Mouse (Mus musculus) myocyte (in vitro differentiated cells): ENCODE measurements around the gene Iffo2. TPM values are rescaled to one million over a fixed set of nuclear protein-coding genes. Genes with fewer than 3 reads are reported as not detected.

Experiments used
- H3K27me3 ChIP-seq: one replicate; pipeline ENCODE4 v1.6.1; 2011; ENCODE audit not compliant: control insufficient read depth, insufficient read depth, insufficient read length
- H3K36me3 ChIP-seq: one replicate; pipeline ENCODE4 v1.6.1; 2011; ENCODE audit not compliant: control insufficient read depth, insufficient read depth
- H3K4me2 ChIP-seq: one replicate; pipeline ENCODE4 v1.6.1; 2011; ENCODE audit warnings: low read depth, control low read depth
- H3K4me3 ChIP-seq: one replicate; pipeline ENCODE4 v1.5.1; 2011; ENCODE audit warnings: mild to moderate bottlenecking, control low read depth, moderate library complexity
- H3K79me2 ChIP-seq: one replicate; pipeline ENCODE4 v1.6.1; 2011; ENCODE audit not compliant: control insufficient read depth, insufficient read depth
- H3ac ChIP-seq: one replicate; pipeline ENCODE4 v1.6.1; 2011; ENCODE audit not compliant: control insufficient read depth, insufficient read length
- CEBPB ChIP-seq: IDR thresholded peaks from 2 replicates; pipeline ENCODE4 v1.6.1; 2011; ENCODE audit warnings: mild to moderate bottlenecking, moderate library complexity; ENCODE audit not compliant: poor library complexity, insufficient read depth, severe bottlenecking
- E2F4 ChIP-seq: IDR thresholded peaks from one replicate; pipeline ENCODE4 v1.6.1; 2011; ENCODE audit warnings: mild to moderate bottlenecking, control low read depth, moderate library complexity; ENCODE audit not compliant: insufficient read depth
- MAX ChIP-seq: IDR thresholded peaks from one replicate; pipeline ENCODE4 v1.6.1; 2011; ENCODE audit warnings: low read depth, mild to moderate bottlenecking, control low read depth
- MYOD1 ChIP-seq, 3 experiments: IDR thresholded peaks; one replicate each; pipeline ENCODE4 v1.6.1; 2011; ENCODE audit warnings: control low read depth in 2 of 3, low read depth in 2 of 3, mild to moderate bottlenecking in 2 of 3, moderate library complexity in 1 of 3; ENCODE audit not compliant: insufficient read length in 2 of 3, control insufficient read depth in 1 of 3
- MYOG ChIP-seq, 3 experiments: IDR thresholded peaks; one replicate each; pipeline ENCODE4 v1.6.1; 2011; ENCODE audit warnings: control low read depth in 2 of 3, low read depth in 2 of 3, mild to moderate bottlenecking in 2 of 3; ENCODE audit not compliant: insufficient read length in 2 of 3, control insufficient read depth in 1 of 3, insufficient read depth in 1 of 3
- POLR2A ChIP-seq: IDR thresholded peaks from one replicate; pipeline ENCODE4 v1.6.1; 2011; ENCODE audit warnings: low read depth, mild to moderate bottlenecking, control low read depth, moderate library complexity; ENCODE audit not compliant: insufficient read length
- POLR2AphosphoS2 ChIP-seq: IDR thresholded peaks from one replicate; pipeline ENCODE4 v1.6.1; 2011; ENCODE audit warnings: low read depth, control low read depth; ENCODE audit not compliant: insufficient read length
- REST ChIP-seq: IDR thresholded peaks from one replicate; pipeline ENCODE4 v1.6.1; 2011; ENCODE audit warnings: mild to moderate bottlenecking, control low read depth, moderate library complexity; ENCODE audit not compliant: insufficient read depth, insufficient read length
- SRF ChIP-seq: IDR thresholded peaks from one replicate; pipeline ENCODE4 v1.6.1; 2011; ENCODE audit warnings: low read depth; ENCODE audit not compliant: control insufficient read depth, insufficient read length
- TCF12 ChIP-seq: IDR thresholded peaks from one replicate; pipeline ENCODE4 v1.6.1; 2011; ENCODE audit warnings: mild to moderate bottlenecking, control low read depth; ENCODE audit not compliant: poor library complexity, insufficient read depth, severe bottlenecking
- TCF3 ChIP-seq: IDR thresholded peaks from one replicate; pipeline ENCODE4 v1.6.1; 2011; ENCODE audit warnings: low read depth, control low read depth; ENCODE audit not compliant: insufficient read length
- USF1 ChIP-seq: IDR thresholded peaks from one replicate; pipeline ENCODE4 v1.6.1; 2011; ENCODE audit warnings: low read depth, mild to moderate bottlenecking, control low read depth, moderate library complexity
- polyA plus RNA-seq: library from polyadenylated mRNA; unstranded; fragments of >200 nt; fragmentation: generic; extraction: Trizol; gene quantifications from one replicate; pipeline ENCODE4 v1.2.1, GENCODE M21; 2012; ENCODE audit warnings: missing spikeins

The Iffo2 gene
- polyA plus RNA-seq, 1 experiment: 12.1 TPM

- TF ChIP-seq E2F4: no peak
- TF ChIP-seq MYOG (IDR thresholded peaks at IDR 0.05; ENCODE audit: control insufficient read depth in 1 of 3, insufficient read depth in 1 of 3, insufficient read length in 2 of 3, low read depth in 2 of 3): no peak
- no peak for TF ChIP-seq CEBPB
- TF ChIP-seq TCF12: no peak
- TF ChIP-seq SRF: no peak
- no peak for TF ChIP-seq POLR2A
- TF ChIP-seq REST: no peak
- no peak for TF ChIP-seq TCF3
- TF ChIP-seq MYOD1 (IDR thresholded peaks at IDR 0.05; ENCODE audit: control insufficient read depth in 1 of 3, insufficient read length in 2 of 3, low read depth in 2 of 3): no peak
- TF ChIP-seq POLR2AphosphoS2: no peak
- no peak for TF ChIP-seq USF1
- TF ChIP-seq MAX: no peak
- Histone ChIP-seq H3K79me2 (no peaks in the 10 kb centered on the region), H3K4me3 (peak overlapping the region; percentile 33), H3ac (peak overlapping the region; percentile 16), H3K36me3 (no peaks in the 10 kb centered on the region), H3K4me2 (peak overlapping the region; percentile 84), H3K27me3 (no peaks in the 10 kb centered on the region)
These were observed 93.2 kb downstream of the Iffo2 start for GRCm38 (mm10) chr4:139623434-139624115.

- no peaks in the 10 kb centered on the region for H3K36me3 ChIP-seq
- H3K27me3 ChIP-seq: no peaks in the 10 kb centered on the region
- no peak overlapping the region for H3K4me2 ChIP-seq
- no peak for TF ChIP-seq REST
- TF ChIP-seq USF1: no peak
- TF ChIP-seq MAX: no peak
- no peak for TF ChIP-seq MYOD1 (IDR thresholded peaks at IDR 0.05; ENCODE audit: control insufficient read depth in 1 of 3, insufficient read length in 2 of 3, low read depth in 2 of 3)
- TF ChIP-seq POLR2A: no peak
- TF ChIP-seq TCF3: no peak
- no peak for TF ChIP-seq MYOG (IDR thresholded peaks at IDR 0.05; ENCODE audit: control insufficient read depth in 1 of 3, insufficient read depth in 1 of 3, insufficient read length in 2 of 3, low read depth in 2 of 3)
- TF ChIP-seq E2F4: no peak
- no peak for TF ChIP-seq SRF
- no peak for TF ChIP-seq CEBPB
- no peak for TF ChIP-seq POLR2AphosphoS2
- no peak for TF ChIP-seq TCF12
- no peak overlapping the region for H3ac ChIP-seq
- no peaks in the 10 kb centered on the region for H3K79me2 ChIP-seq
- H3K4me3 ChIP-seq: no peak overlapping the region
These were observed 93.8 kb downstream of the Iffo2 start for GRCm38 (mm10) chr4:139624116-139624489.

- Histone ChIP-seq H3K27me3 (no peaks in the 10 kb centered on the region), H3K4me2 (no peak overlapping the region), H3K79me2 (no peaks in the 10 kb centered on the region), H3K4me3 (no peak overlapping the region), H3K36me3 (no peaks in the 10 kb centered on the region), H3ac (no peak overlapping the region)
- no peak for TF ChIP-seq TCF12
- TF ChIP-seq POLR2AphosphoS2: no peak
- no peak for TF ChIP-seq E2F4
- no peak for TF ChIP-seq REST
- TF ChIP-seq USF1: no peak
- TF ChIP-seq MYOD1 (IDR thresholded peaks at IDR 0.05; ENCODE audit: control insufficient read depth in 1 of 3, insufficient read length in 2 of 3, low read depth in 2 of 3): no peak
- TF ChIP-seq TCF3: no peak
- TF ChIP-seq POLR2A: no peak
- TF ChIP-seq MYOG (IDR thresholded peaks at IDR 0.05; ENCODE audit: control insufficient read depth in 1 of 3, insufficient read depth in 1 of 3, insufficient read length in 2 of 3, low read depth in 2 of 3): no peak
These were observed 94.4 kb downstream of the Iffo2 start for GRCm38 (mm10) chr4:139624706-139625105.

DNA sequence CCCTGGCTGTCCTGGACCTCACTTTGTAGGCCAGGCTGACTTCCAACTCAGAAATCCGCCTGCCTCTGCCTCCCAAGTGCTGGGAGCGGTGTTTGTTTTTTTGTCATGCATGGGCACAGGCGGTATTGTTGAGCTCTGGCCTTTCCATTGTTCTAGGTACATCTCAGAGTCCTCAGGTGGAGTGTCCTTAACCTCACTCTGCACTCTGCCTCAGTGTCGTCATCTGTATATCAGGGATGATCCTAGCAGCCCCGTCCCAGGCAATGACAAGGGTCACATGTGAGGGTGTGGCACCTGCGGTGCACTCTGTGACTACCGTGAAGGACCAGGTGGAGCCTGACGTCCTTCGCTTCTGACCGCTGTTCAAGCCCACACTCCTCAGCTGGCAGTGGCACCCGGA is 97.0 kb downstream of the Iffo2 start:
- Histone ChIP-seq H3K4me2 (no peak overlapping the region), H3K4me3 (no peak overlapping the region), H3K27me3 (no peaks in the 10 kb centered on the region), H3ac (no peak overlapping the region), H3K36me3 (no peaks in the 10 kb centered on the region), H3K79me2 (no peaks in the 10 kb centered on the region)
- TF ChIP-seq USF1 (no peak), TCF12 (no peak), POLR2A (no peak), REST (no peak), MYOD1 (IDR thresholded peaks at IDR 0.05; ENCODE audit: control insufficient read depth in 1 of 3, insufficient read length in 2 of 3, low read depth in 2 of 3) (no peak)

DNA sequence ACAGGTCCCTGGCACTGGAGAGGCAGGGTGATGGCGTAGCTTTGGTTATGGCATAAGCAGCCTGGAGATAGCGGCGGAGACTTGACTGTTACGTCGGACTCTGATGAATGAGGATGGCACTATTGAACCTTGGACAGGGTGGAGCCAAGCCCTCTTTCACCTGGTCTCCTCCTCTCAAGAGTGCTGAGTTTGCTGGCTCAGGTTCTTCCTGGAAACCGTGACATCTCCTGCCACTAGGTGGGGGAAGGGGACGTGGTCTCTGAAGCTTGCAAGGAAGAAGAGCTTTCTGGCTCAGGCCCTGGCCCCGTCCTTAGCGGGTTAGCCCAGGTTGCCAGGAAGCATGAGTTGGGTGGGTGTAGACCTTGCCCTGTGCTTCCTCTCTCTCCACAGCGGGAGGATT is 99.8 kb downstream of the Iffo2 start:
- TF ChIP-seq POLR2AphosphoS2 (no peak), MYOG (IDR thresholded peaks at IDR 0.05; ENCODE audit: control insufficient read depth in 1 of 3, insufficient read depth in 1 of 3, insufficient read length in 2 of 3, low read depth in 2 of 3) (no peak), MAX (no peak), E2F4 (no peak), POLR2A (no peak), SRF (no peak), USF1 (no peak), REST (no peak), MYOD1 (IDR thresholded peaks at IDR 0.05; ENCODE audit: control insufficient read depth in 1 of 3, insufficient read length in 2 of 3, low read depth in 2 of 3) (no peak), CEBPB (no peak), TCF3 (no peak), TCF12 (no peak)
- Histone ChIP-seq H3K27me3 (no peaks in the 10 kb centered on the region), H3K4me3 (no peak overlapping the region), H3K79me2 (no peaks in the 10 kb centered on the region), H3K36me3 (no peaks in the 10 kb centered on the region), H3K4me2 (no peak overlapping the region), H3ac (no peak overlapping the region)
